Mouse (Mus musculus) olfactory bulb, adult 2 months (tissue): ENCODE data around the gene Gsx2. TPM values are rescaled to one million over a fixed set of nuclear protein-coding genes. Genes with fewer than 3 reads are reported as not detected.
A peak's percentile ranks its signal among the peaks of the same experiment; 100 is the strongest.

Source experiments
- H3K27ac ChIP-seq: fragments of 200-500 bp; 2 replicates; pipeline ENCODE4 v1.5.1; 2012; ENCODE audit warnings: low read depth, low read length; ENCODE audit not compliant: insufficient read depth
- H3K4me1 ChIP-seq: fragments of 200-500 bp; 2 replicates; pipeline ENCODE4 v1.6.1; 2012; ENCODE audit warnings: low read length; ENCODE audit not compliant: control insufficient read depth, insufficient read depth
- H3K4me3 ChIP-seq: fragments of 200-500 bp; 2 replicates; pipeline ENCODE4 v1.5.1; 2012; ENCODE audit warnings: mild to moderate bottlenecking, low read depth, low read length, moderate library complexity; ENCODE audit not compliant: insufficient read depth
- CTCF ChIP-seq: fragments of 200-500 bp; IDR thresholded peaks from 2 replicates; pipeline ENCODE4 v1.5.1; 2012; ENCODE audit warnings: low read depth, mild to moderate bottlenecking, low read length, moderate library complexity; ENCODE audit not compliant: insufficient read depth
- POLR2A ChIP-seq: fragments of 200-500 bp; IDR thresholded peaks from 2 replicates; pipeline ENCODE4 v1.6.1; 2012; ENCODE audit warnings: mild to moderate bottlenecking, low read depth, low read length, moderate library complexity; ENCODE audit not compliant: insufficient read depth
- WGBS: fragments of 180-500 bp; shearing (Covaris S2); methylation state at CpG from one replicate; pipeline ENCODE4 v1.1.7; 2018; 5-methylcytosine and 5-hydroxymethylcytosine counted together
- polyA plus RNA-seq: library from polyadenylated mRNA; stranded (reverse); fragments of >200 nt; gene quantifications from 2 replicates; pipeline ENCODE4 v1.2.4, GENCODE M21; 2012; ENCODE audit warnings: low replicate concordance; ENCODE audit not compliant: missing spikeins, insufficient read depth, insufficient read length

Gsx2 gene
- polyA plus RNA-seq, 1 experiment: not detected

DNA sequence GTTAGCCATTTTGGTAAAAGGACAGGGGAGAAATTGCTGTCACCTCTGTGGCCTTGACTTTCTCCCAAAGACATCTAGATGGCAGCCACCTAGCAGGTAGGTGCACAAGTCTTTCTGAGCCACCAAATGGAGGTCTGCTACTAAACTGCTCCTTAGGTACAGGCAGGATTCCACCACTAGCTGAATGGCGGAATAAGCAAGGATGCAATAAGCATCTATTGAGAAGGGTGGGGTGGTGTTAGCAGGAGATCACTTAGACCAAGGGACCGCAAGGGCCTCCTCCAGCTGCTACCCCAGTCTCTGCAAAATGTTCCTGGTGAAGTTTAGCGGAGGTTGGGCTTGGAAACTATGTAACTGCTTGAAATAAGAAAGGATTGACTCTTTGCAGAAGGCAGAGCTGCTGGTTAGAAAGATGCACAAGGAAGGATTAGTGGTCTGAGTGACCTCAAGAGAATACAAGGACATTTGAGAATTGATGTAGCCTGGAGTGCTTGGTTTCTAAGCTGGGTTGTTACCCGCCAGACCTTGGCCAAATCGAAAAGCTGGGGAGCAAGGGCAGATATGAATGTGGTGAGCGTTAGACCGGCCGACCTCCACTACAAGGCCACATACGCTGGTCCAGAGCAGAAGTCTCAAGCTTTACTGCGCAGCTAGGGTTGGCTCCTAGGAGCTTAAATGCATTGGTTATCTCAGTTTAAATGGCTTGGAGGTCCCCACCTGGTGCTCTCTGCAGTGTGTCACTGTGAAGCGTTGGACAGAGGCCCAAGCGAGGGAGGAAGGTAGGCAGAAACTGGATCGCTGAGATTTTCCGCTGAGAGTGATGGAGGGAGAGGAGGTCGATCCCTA lies 641 bp upstream of the Gsx2 start:
- Histone ChIP-seq H3K4me1 (peaks cover 20% of the 10 kb centered on the region), H3K27ac (no peak overlapping the region), H3K4me3 (no peak overlapping the region)
- TF ChIP-seq POLR2A (no peak), CTCF (no peak)
- WGBS: 67% methylated on average over 15 of the region's 15 CpGs

DNA sequence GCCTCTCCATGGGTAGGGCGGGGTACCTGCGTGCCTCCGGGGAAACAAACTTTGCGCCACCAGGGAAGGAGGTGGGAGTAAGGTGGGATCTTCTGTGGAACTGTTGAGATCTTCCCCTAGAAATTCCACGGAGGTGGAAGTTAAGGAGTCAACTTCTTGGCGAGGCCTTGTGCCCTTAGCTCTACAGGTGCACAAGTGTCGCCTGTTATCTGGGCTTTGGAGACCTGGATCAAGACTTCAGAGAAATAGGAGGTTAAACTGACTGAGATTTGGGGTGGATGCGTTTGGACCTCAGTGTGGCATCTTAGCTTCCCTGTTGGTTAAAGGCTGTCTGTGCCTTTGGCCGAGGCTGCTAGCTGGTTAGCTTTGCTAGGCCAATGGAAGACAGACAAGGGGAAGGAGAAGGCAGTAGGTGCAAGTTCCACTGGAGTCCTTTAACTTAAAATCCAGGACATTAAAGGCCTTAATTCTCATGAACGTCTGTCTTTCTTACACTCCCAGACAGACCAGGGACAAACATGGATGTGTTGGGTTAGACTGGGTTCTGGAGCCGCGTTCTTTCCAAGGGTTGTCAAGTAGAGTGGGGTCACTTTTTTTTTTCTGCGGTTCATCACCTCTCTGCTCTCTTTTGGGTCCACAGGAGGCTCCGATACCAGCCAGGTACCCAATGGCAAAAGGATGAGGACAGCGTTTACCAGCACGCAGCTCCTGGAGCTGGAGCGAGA lies 1.1 kb downstream of the Gsx2 start:
- Histone ChIP-seq H3K27ac (no peak overlapping the region), H3K4me3 (peak overlapping the region; percentile 27; the same call in 1 of the 2 replicates), H3K4me1 (peaks cover 12% of the 10 kb centered on the region)
- WGBS: 6% methylated on average over 17 of the region's 17 CpGs
- no peak for TF ChIP-seq CTCF

DNA sequence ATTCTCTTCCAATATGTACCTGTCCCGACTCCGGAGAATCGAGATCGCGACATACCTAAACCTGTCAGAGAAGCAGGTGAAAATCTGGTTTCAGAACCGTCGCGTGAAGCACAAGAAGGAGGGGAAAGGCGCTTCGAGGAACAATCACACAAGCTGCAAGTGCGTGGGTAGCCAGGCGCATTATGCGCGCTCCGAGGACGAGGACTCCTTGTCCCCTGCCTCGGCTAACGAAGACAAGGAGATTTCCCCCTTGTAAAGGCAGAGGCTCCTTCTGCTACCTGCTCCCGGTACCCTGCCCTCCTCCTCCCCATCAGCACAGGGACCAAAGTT lies 1.6 kb downstream of the Gsx2 start:
- WGBS: 5% methylated on average over 19 of the region's 19 CpGs
- peaks cover 12% of the 10 kb centered on the region for H3K4me1 ChIP-seq
- H3K4me3 ChIP-seq: no peak overlapping the region
- TF ChIP-seq CTCF: no peak
- no peak for TF ChIP-seq POLR2A
- no peak overlapping the region for H3K27ac ChIP-seq

GRCm38 (mm10) chr5:75079564-75079963 lies 4.2 kb downstream of the Gsx2 start:
- TF ChIP-seq CTCF: no peak
- no peak for TF ChIP-seq POLR2A
- 31% methylated on average over 7 of the region's 7 CpGs for WGBS
- Histone ChIP-seq H3K4me1 (peaks cover 12% of the 10 kb centered on the region), H3K27ac (no peak overlapping the region), H3K4me3 (no peak overlapping the region)

GRCm38 (mm10) chr5:75082439-75082838 lies 7.0 kb downstream of the Gsx2 start:
- no peak overlapping the region for H3K27ac ChIP-seq
- no peak for TF ChIP-seq POLR2A
- no peak for TF ChIP-seq CTCF
- 53% methylated on average over 6 of the region's 6 CpGs for WGBS

GRCm38 (mm10) chr5:75083061-75083460 lies 7.7 kb downstream of the Gsx2 start:
- no peak for TF ChIP-seq POLR2A
- no peak for TF ChIP-seq CTCF
- no peak overlapping the region for H3K4me3 ChIP-seq
- no peaks in the 10 kb centered on the region; the same call in 1 of the 2 replicates for H3K4me1 ChIP-seq
- H3K27ac ChIP-seq: no peak overlapping the region
- 14% methylated on average over 14 of the region's 14 CpGs for WGBS

More at GRCm38 (mm10) chr5:75082439-75082838, 7.0 kb downstream of the Gsx2 start:
- H3K4me3 ChIP-seq: no peak overlapping the region
- no peaks in the 10 kb centered on the region; the same call in 1 of the 2 replicates for H3K4me1 ChIP-seq

- 6% methylated on average over 27 of the region's 27 CpGs for WGBS
- no peak for TF ChIP-seq POLR2A
- Histone ChIP-seq H3K4me3 (no peak overlapping the region), H3K27ac (no peak overlapping the region), H3K4me1 (no peaks in the 10 kb centered on the region; the same call in 1 of the 2 replicates)
Measured at GRCm38 (mm10) chr5:75083591-75084392, 8.4 kb downstream of the Gsx2 start.

DNA sequence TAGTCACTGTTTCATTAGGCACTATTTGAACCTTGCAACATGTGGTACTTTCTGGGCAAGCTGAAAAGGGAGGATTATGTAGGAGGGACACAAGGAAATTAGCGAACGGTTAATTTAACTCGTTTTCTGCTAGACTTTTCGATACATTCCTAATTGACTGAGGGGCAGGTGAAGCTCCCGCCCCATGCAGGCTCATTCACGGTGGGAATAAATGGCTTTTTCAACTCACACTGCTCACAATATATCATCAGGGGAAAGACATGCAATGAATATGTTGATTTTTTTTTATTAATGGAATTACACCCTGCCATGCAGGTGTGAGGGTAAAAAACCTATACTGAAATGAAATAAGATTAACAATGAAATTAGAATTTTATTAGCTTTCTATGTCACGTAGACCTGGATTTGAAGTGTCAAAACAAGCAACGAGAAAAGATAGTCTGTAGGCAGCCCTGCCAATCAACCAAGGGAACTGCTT lies 9.0 kb downstream of the Gsx2 start:
- H3K27ac ChIP-seq: no peak overlapping the region
- H3K4me1 ChIP-seq: no peaks in the 10 kb centered on the region; the same call in 1 of the 2 replicates
- no peak overlapping the region for H3K4me3 ChIP-seq
- WGBS: 8% methylated on average over 8 of the region's 8 CpGs
- no peak for TF ChIP-seq POLR2A
- no peak for TF ChIP-seq CTCF

GRCm38 (mm10) chr5:75084871-75085520 lies 9.6 kb downstream of the Gsx2 start:
- 5% methylated on average over 25 of the region's 25 CpGs for WGBS
- H3K27ac ChIP-seq: no peak overlapping the region
- TF ChIP-seq POLR2A: no peak
- TF ChIP-seq CTCF: no peak
- H3K4me1 ChIP-seq: no peaks in the 10 kb centered on the region; the same call in 1 of the 2 replicates
- no peak overlapping the region for H3K4me3 ChIP-seq
